Mouse (Mus musculus): Measurements from ENCODE around the gene Phb.

Phb gene

GRCm38 (mm10) chr11:95712563-95713224, 45.9 kb downstream of the Phb start, which contains the start of gene Zfp652:
Zfp652 (plus strand) TSS chr11:95712673.
- DNase-seq, result peak; percentile 94

- no peak for DNase-seq
Measured at GRCm38 (mm10) chr11:95713225-95713810, 46.6 kb downstream of the Phb start.

GRCm38 (mm10) chr11:95713811-95714241, 47.1 kb downstream of the Phb start:
- no peak for DNase-seq

- DNase-seq, result no peak
Measured at GRCm38 (mm10) chr11:95714411-95714810, 47.7 kb downstream of the Phb start.

GRCm38 (mm10) chr11:95716136-95716535, 49.4 kb downstream of the Phb start:
- DNase-seq, result no peak

- no peak for DNase-seq
Measured at GRCm38 (mm10) chr11:95719356-95719755, 52.6 kb downstream of the Phb start.

GRCm38 (mm10) chr11:95723287-95723686, 56.5 kb downstream of the Phb start, which contains the start of gene B130006D01Rik:
B130006D01Rik (plus strand) TSS chr11:95723587.
- no peak for DNase-seq

- DNase-seq, result no peak
Measured at GRCm38 (mm10) chr11:95724466-95724865, 57.7 kb downstream of the Phb start.

- DNase-seq, result no peak
Measured at GRCm38 (mm10) chr11:95726156-95726555, 59.4 kb downstream of the Phb start.

- DNase-seq, result no peak
Measured at GRCm38 (mm10) chr11:95727947-95728346, 61.2 kb downstream of the Phb start.

GRCm38 (mm10) chr11:95728916-95729907, 62.5 kb downstream of the Phb start:
- DNase-seq, result no peak
